Mouse (Mus musculus): ENCODE measurements at regions not wholly inside any gene's neighbourhood (a gene's known extent, or its start where the extent isn't known, plus 50 kb on each side); places are given as distances from the start of the nearest gene placed in this dataset.

GRCm38 (mm10) chr15:93824729-93825694 lies 229.3 kb upstream of the Prickle1 start:
- ATAC-seq (ENCODE audit: low read depth) (no peak), DNase-seq (no peak)
- Histone ChIP-seq H3K4me2 (no peak overlapping the region), H3K9me3 (replicated peaks) (no peaks in the 10 kb centered on the region), H3K27ac (no peak overlapping the region), H3K9ac (no peak overlapping the region), H3K4me1 (replicated peaks) (no peaks in the 10 kb centered on the region), H3K4me3 (replicated peaks) (no peak overlapping the region), H3K27me3 (no peaks in the 10 kb centered on the region), H3K36me3 (no peaks in the 10 kb centered on the region)
- 59% methylated on average over 28 of the region's 28 CpGs for WGBS (ENCODE audit: insufficient replicate concordance)

DNA sequence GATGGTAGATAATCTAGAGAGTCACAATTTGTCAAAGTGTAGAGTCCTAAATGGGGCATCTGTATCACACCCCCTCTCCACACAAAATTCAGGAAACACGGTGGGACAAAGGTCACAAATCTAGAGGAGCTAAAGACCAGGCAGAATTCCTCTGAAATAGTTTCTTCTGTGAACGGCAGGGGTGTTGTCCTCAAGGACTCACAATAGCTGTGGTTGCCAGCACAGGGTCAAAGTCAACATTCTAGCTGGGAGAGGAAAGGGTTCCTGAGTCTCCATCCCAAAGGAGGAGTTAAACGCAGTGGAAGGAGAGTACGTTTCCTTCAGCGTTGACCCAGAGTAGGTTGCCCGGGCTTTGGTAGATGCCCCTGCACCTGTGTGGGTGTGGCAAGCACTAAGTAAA lies 225.5 kb upstream of the Prickle1 start:
- H3K4me1 ChIP-seq (replicated peaks) = no peaks in the 10 kb centered on the region
- no peaks in the 10 kb centered on the region for H3K9me3 ChIP-seq (replicated peaks)
- no peak for DNase-seq
- H3K4me2 ChIP-seq = no peak overlapping the region
- H3K4me3 ChIP-seq (replicated peaks) = no peak overlapping the region
- H3K27me3 ChIP-seq = no peaks in the 10 kb centered on the region
- H3K27ac ChIP-seq = no peak overlapping the region
- H3K9ac ChIP-seq = no peak overlapping the region
- ATAC-seq (ENCODE audit: low read depth) = no peak
- 69% methylated on average over 6 of the region's 6 CpGs for WGBS (ENCODE audit: insufficient replicate concordance)
- no peaks in the 10 kb centered on the region for H3K36me3 ChIP-seq

- no peak for DNase-seq
- H3K4me2 ChIP-seq = no peak overlapping the region
Measured at GRCm38 (mm10) chr15:93812011-93812410, 216.3 kb upstream of the Prickle1 start.

GRCm38 (mm10) chr15:93807993-93808392 lies 212.3 kb upstream of the Prickle1 start:
- H3K4me1 ChIP-seq (replicated peaks) = no peaks in the 10 kb centered on the region
- no peaks in the 10 kb centered on the region for H3K36me3 ChIP-seq
- H3K4me2 ChIP-seq = no peak overlapping the region
- 53% methylated on average over 8 of the region's 8 CpGs for WGBS (ENCODE audit: insufficient replicate concordance)
- ATAC-seq (ENCODE audit: low read depth) (no peak), DNase-seq (no peak)
- no peak overlapping the region for H3K27ac ChIP-seq
- H3K9ac ChIP-seq = no peak overlapping the region
- H3K4me3 ChIP-seq (replicated peaks) = no peak overlapping the region
- H3K9me3 ChIP-seq (replicated peaks) = no peaks in the 10 kb centered on the region
- no peaks in the 10 kb centered on the region for H3K27me3 ChIP-seq

More at GRCm38 (mm10) chr15:93812011-93812410, 216.3 kb upstream of the Prickle1 start:
- 61% methylated on average over 7 of the region's 7 CpGs for WGBS (ENCODE audit: insufficient replicate concordance)
- H3K9ac ChIP-seq = no peak overlapping the region
- H3K4me1 ChIP-seq (replicated peaks) = no peaks in the 10 kb centered on the region
- ATAC-seq (ENCODE audit: low read depth) = no peak
- H3K27me3 ChIP-seq = no peaks in the 10 kb centered on the region
- no peaks in the 10 kb centered on the region for H3K9me3 ChIP-seq (replicated peaks)
- no peaks in the 10 kb centered on the region for H3K36me3 ChIP-seq
- H3K27ac ChIP-seq = no peak overlapping the region
- H3K4me3 ChIP-seq (replicated peaks) = no peak overlapping the region

- Histone ChIP-seq H3K4me1 (replicated peaks) (no peaks in the 10 kb centered on the region), H3K4me3 (replicated peaks) (no peak overlapping the region), H3K27me3 (no peaks in the 10 kb centered on the region), H3K36me3 (no peaks in the 10 kb centered on the region), H3K27ac (no peak overlapping the region), H3K9me3 (replicated peaks) (no peaks in the 10 kb centered on the region), H3K9ac (no peak overlapping the region), H3K4me2 (no peak overlapping the region)
- DNase-seq (no peak), ATAC-seq (ENCODE audit: low read depth) (no peak)
- 75% methylated on average over 8 of the region's 8 CpGs for WGBS (ENCODE audit: insufficient replicate concordance)
Measured at GRCm38 (mm10) chr15:93807505-93807904, 211.8 kb upstream of the Prickle1 start.

DNA sequence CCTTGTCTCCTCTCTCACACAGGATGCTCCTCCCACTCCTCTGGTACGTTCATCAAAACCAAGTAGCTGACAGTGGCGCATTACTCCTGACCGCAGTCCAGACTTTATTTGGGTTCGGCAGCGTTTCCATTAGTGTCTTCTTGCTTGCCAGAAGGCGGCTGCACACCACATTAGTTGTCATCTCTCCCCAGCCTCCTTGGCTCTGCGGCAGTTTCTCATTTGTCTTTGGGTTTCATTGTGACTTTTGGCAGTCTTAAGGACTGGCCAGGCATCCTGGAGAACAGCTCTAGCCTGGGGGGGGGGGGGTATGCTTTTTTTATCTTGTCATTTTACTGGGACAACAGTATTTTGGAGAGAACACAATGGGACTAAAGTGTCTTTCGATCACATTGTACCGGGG lies 209.0 kb upstream of the Prickle1 start:
- DNase-seq = no peak
- H3K4me1 ChIP-seq (replicated peaks) = no peaks in the 10 kb centered on the region
- ATAC-seq (ENCODE audit: low read depth) = no peak
- H3K36me3 ChIP-seq = no peaks in the 10 kb centered on the region
- H3K27me3 ChIP-seq = no peaks in the 10 kb centered on the region
- H3K9ac ChIP-seq = no peak overlapping the region
- WGBS (ENCODE audit: insufficient replicate concordance) = 77% methylated on average over 9 of the region's 9 CpGs
- H3K4me2 ChIP-seq = no peak overlapping the region
- no peak overlapping the region for H3K4me3 ChIP-seq (replicated peaks)
- H3K27ac ChIP-seq = no peak overlapping the region
- H3K9me3 ChIP-seq (replicated peaks) = no peaks in the 10 kb centered on the region

DNA sequence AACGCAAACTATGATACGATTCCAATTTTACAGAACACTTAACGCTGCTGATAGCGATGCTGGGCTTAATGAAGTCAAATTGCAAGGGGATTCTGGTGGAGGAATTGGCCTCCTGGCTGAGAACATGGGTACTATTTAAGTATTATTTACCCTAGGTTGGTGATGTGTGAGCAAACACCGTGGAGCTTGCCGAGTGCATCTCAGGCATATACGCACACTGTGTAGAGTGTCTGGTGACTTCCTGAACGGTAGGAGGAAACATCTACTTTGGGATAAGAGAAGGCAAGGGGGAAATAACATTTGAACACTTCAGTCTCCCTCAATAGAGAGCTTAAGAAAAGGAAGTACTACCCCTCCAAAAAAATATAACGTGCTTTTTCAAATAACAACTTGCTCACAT lies 194.8 kb upstream of the Prickle1 start:
- Histone ChIP-seq H3K27me3 (no peaks in the 10 kb centered on the region), H3K36me3 (no peaks in the 10 kb centered on the region), H3K4me1 (replicated peaks) (no peaks in the 10 kb centered on the region), H3K27ac (no peak overlapping the region), H3K9me3 (replicated peaks) (no peaks in the 10 kb centered on the region), H3K4me3 (replicated peaks) (no peak overlapping the region), H3K9ac (no peak overlapping the region), H3K4me2 (no peak overlapping the region)
- ATAC-seq (ENCODE audit: low read depth) = no peak
- 48% methylated on average over 9 of the region's 9 CpGs for WGBS (ENCODE audit: insufficient replicate concordance)
- no peak for DNase-seq

- ATAC-seq (ENCODE audit: low read depth) = no peak
- Histone ChIP-seq H3K4me3 (replicated peaks) (no peak overlapping the region), H3K9me3 (replicated peaks) (no peaks in the 10 kb centered on the region), H3K9ac (no peak overlapping the region), H3K27me3 (no peaks in the 10 kb centered on the region), H3K4me2 (no peak overlapping the region), H3K36me3 (no peaks in the 10 kb centered on the region), H3K4me1 (replicated peaks) (no peaks in the 10 kb centered on the region), H3K27ac (no peak overlapping the region)
- DNase-seq = no peak
- WGBS (ENCODE audit: insufficient replicate concordance) = 62% methylated on average over 3 of the region's 3 CpGs
Measured at GRCm38 (mm10) chr15:93789762-93790161, 194.1 kb upstream of the Prickle1 start.

DNA sequence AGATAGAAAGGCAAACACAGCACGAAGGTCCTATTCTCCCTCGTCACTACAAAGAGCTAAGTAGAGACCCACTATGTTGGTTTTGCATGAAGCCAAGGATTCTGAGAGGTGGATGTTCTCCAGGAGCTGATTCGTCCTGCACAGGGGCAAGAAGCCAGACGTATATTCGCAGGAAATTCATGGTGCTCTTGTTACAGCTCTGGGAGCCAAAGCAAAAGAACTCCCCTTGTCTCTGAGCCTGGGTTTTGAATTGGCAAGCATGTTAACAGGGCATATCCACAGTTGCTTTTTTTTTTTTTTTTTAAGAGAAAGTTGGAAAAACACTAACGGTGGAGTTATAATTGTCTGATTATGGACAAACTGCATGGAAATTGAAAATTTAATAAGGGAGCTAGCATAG lies 191.7 kb upstream of the Prickle1 start:
- Histone ChIP-seq H3K36me3 (no peaks in the 10 kb centered on the region), H3K4me1 (replicated peaks) (no peaks in the 10 kb centered on the region), H3K9me3 (replicated peaks) (no peaks in the 10 kb centered on the region), H3K4me3 (replicated peaks) (no peak overlapping the region), H3K4me2 (no peak overlapping the region), H3K9ac (no peak overlapping the region), H3K27ac (no peak overlapping the region), H3K27me3 (no peaks in the 10 kb centered on the region)
- WGBS (ENCODE audit: insufficient replicate concordance) = 74% methylated on average over 6 of the region's 6 CpGs
- no peak for ATAC-seq (ENCODE audit: low read depth)
- no peak for DNase-seq

DNA sequence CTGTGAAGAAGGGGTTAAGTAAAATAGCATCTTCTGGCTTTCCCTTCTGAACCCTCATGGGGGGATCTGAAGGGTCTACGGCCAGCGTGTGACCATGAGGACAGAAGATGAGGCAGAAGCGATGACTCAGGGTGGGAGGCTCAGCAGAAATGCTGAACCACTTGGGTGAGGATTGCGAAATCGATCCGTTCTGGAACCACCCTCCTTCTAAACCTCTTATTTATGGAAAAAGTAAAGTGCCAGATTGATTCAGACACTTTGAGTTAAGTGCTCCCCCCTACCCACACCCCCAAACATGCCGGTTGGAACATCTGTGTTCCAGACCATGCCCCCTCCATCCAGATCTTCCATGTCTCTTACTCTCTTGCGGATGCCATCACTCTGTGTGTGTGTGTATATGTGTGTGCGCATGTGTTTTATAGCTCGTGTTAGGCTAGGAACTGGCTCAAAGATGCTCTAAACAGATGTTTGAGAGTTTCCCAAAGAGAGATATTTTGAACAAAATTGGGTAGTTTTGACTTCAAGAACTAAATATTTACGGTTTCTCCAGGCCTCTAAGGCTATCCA lies 190.2 kb upstream of the Prickle1 start:
- Histone ChIP-seq H3K27ac (no peak overlapping the region), H3K4me1 (replicated peaks) (no peaks in the 10 kb centered on the region), H3K4me3 (replicated peaks) (no peak overlapping the region), H3K9me3 (replicated peaks) (no peaks in the 10 kb centered on the region), H3K27me3 (no peaks in the 10 kb centered on the region), H3K9ac (no peak overlapping the region), H3K4me2 (no peak overlapping the region), H3K36me3 (no peaks in the 10 kb centered on the region)
- no peak for ATAC-seq (ENCODE audit: low read depth)
- DNase-seq = no peak
- 74% methylated on average over 11 of the region's 11 CpGs for WGBS (ENCODE audit: insufficient replicate concordance)

DNA sequence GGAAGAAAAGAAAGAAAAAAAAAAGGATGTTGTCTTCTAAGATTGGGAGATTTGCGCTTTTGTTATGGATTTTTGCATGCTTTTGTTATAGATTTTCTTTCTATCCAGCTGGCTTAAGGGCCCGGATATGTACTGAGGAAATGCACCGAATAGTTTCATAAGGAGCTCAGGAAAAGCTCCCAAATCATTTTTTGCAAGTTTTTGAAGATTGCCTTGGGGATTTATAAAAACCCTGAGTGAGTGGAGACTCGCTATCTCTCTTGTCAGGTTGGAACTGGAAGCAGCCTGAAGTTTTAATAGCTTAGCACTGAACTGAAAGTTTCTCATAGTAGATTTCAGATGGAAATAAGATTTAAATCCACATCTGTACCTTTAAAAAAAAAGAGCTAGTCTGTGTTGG lies 188.0 kb upstream of the Prickle1 start:
- Histone ChIP-seq H3K4me1 (replicated peaks) (no peaks in the 10 kb centered on the region), H3K27ac (no peak overlapping the region), H3K9me3 (replicated peaks) (no peaks in the 10 kb centered on the region), H3K36me3 (no peaks in the 10 kb centered on the region), H3K9ac (no peak overlapping the region), H3K4me3 (replicated peaks) (no peak overlapping the region), H3K4me2 (no peak overlapping the region), H3K27me3 (no peaks in the 10 kb centered on the region)
- no peak for DNase-seq
- ATAC-seq (ENCODE audit: low read depth) = no peak
- 70% methylated on average over 4 of the region's 4 CpGs for WGBS (ENCODE audit: insufficient replicate concordance)
